Mouse (Mus musculus) urinary bladder, adult 18-20 months (tissue): ENCODE measurements around the gene Robo2.
"Not testable (repeated sequence)": the region's sequence is repeated elsewhere in the genome, so short reads cannot be mapped to it uniquely, and the experiment has no call there.

Experiments used
- DNase-seq, 2 experiments: peaks; one replicate each; pipeline ENCODE4 v3.0.0; 2022; ENCODE audit warnings: low spot score in 2 of 2, mixed read lengths in 2 of 2

Gene Robo2

GRCm38 (mm10) chr16:74070628-74071027 is 341.0 kb downstream of the Robo2 start:
- DNase-seq, result no peak

- DNase-seq, result no peak
Observed at GRCm38 (mm10) chr16:74065958-74066357, 345.7 kb downstream of the Robo2 start.

- no peak for DNase-seq
Observed at GRCm38 (mm10) chr16:74061951-74062350, 349.7 kb downstream of the Robo2 start.

GRCm38 (mm10) chr16:74061479-74061878 is 350.1 kb downstream of the Robo2 start:
- no peak for DNase-seq

- DNase-seq, result no peak
Observed at GRCm38 (mm10) chr16:74056886-74057285, 354.7 kb downstream of the Robo2 start.

- no peak for DNase-seq
Observed at GRCm38 (mm10) chr16:74056210-74056609, 355.4 kb downstream of the Robo2 start.

GRCm38 (mm10) chr16:74055061-74055751 is 356.4 kb downstream of the Robo2 start:
- DNase-seq, result no peak

GRCm38 (mm10) chr16:74049467-74049866 is 362.2 kb downstream of the Robo2 start:
- no peak for DNase-seq

GRCm38 (mm10) chr16:74048980-74049379 is 362.6 kb downstream of the Robo2 start:
- no peak for DNase-seq

GRCm38 (mm10) chr16:74047232-74047631 is 364.4 kb downstream of the Robo2 start:
- DNase-seq, result no peak

GRCm38 (mm10) chr16:74040797-74041196 is 370.8 kb downstream of the Robo2 start:
- DNase-seq, result not testable (repeated sequence)

GRCm38 (mm10) chr16:74027822-74028221 is 383.8 kb downstream of the Robo2 start:
- no peak for DNase-seq

- no peak for DNase-seq
Observed at GRCm38 (mm10) chr16:74022281-74022978, 389.2 kb downstream of the Robo2 start.

GRCm38 (mm10) chr16:74005767-74006166 is 405.9 kb downstream of the Robo2 start:
- no peak for DNase-seq

GRCm38 (mm10) chr16:74001331-74001730 is 410.3 kb downstream of the Robo2 start:
- no peak for DNase-seq

GRCm38 (mm10) chr16:73991212-73991611 is 420.4 kb downstream of the Robo2 start:
- no peak for DNase-seq

- no peak for DNase-seq
Observed at GRCm38 (mm10) chr16:73969573-73969972, 442.1 kb downstream of the Robo2 start.

GRCm38 (mm10) chr16:73964366-73964926 is 447.2 kb downstream of the Robo2 start:
- DNase-seq, result no peak

GRCm38 (mm10) chr16:73959479-73959970 is 452.1 kb downstream of the Robo2 start:
- no peak for DNase-seq

- no peak for DNase-seq
Observed at GRCm38 (mm10) chr16:73958524-73958846, 453.1 kb downstream of the Robo2 start.

- no peak for DNase-seq
Observed at GRCm38 (mm10) chr16:73957675-73958523, 453.7 kb downstream of the Robo2 start.

GRCm38 (mm10) chr16:73946171-73946570 is 465.5 kb downstream of the Robo2 start:
- DNase-seq, result no peak
